Mouse (Mus musculus) testis, adult 2 months (tissue): Measurements from ENCODE around the gene Smlr1.

Experiments
- CTCF ChIP-seq: fragments of 200-500 bp; IDR thresholded peaks from 2 replicates; pipeline ENCODE4 v1.5.1; 2012; ENCODE audit warnings: low read depth, mild to moderate bottlenecking, inconsistent platforms, low read length, moderate library complexity; ENCODE audit not compliant: control insufficient read depth, insufficient read depth, insufficient replicate concordance
- POLR2A ChIP-seq: fragments of 200-500 bp; IDR thresholded peaks from 2 replicates; pipeline ENCODE4 v1.6.1; 2012; ENCODE audit warnings: low read depth, mild to moderate bottlenecking, inconsistent platforms, low read length, moderate library complexity; ENCODE audit not compliant: control insufficient read depth

- no peak for TF ChIP-seq CTCF
- TF ChIP-seq POLR2A: no peak
These were observed 32.8 kb downstream of the Smlr1 start for GRCm38 (mm10) chr10:25503250-25503649.
